Mouse (Mus musculus) CD4-positive naive resting alpha-beta T cell, adult 76 days (primary cell): ENCODE data around the gene Sec63. TPM values are rescaled to one million over a fixed set of nuclear protein-coding genes. Genes with fewer than 3 reads are reported as not detected.

Experiments used
- total RNA-seq: library from RNA; stranded (reverse); gene quantifications from one replicate; pipeline ENCODE4 v1.2.4, GENCODE M21; 2023

Sec63 gene
- 76.4 TPM for total RNA-seq

DNA sequence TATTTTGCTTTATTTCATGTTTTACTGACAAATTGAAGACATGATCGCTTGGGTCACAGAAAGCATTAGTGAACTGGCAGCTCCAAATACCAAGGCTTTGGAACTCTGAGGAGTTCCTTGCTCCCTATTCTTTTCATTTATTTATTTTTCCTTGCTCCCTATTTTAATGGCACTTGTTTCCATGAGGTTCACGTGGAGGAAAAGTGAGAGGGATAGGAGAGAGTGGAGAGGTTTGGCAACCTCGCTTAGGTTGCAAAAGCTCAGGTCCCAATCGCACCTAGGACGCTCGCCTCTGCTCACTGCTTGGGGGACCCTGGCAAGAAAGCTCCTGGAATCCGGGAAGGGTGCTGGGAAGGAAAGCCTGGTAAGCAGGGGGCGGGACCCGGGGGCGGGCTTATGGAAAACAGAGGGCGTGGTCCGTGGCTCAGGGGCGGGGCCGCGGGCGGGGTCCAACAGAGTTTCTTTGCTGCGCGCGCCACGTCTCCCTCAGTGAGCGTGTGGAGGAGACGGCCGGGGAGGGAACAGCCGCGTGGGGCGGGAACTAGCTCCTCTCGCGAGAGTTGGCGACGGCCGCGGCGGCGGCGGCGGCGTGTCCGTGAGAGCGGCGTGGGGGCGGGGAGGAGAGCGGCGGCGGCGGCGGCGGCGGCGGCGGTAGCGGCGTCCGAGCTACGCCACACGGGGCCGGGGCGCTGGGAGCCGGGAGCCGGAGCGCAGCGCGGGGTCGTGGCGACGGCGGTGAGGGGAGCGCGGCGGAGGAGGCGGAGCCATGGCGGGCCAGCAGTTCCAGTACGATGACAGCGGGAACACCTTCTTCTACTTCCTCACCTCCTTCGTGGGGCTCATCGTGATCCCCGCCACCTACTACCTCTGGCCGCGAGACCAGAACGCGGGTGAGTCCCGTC lies at the start of gene Sec63:
Sec63 (plus strand) TSS at position 498 of the 902 bp plus-strand sequence.

GRCm38 (mm10) chr10:42860159-42860911 lies 99.0 kb downstream of the Sec63 start, which contains the start of gene Scml4:
Gene Scml4, plus strand, starts transcription at chr10:42860370.

Other genes with a start within 250 kb of the Sec63 start
- not detected for gene Nr2e1, start 177.9 kb upstream of the Sec63 start, total RNA-seq
- 30.7 TPM for gene Ostm1, start 177.7 kb upstream of the Sec63 start, total RNA-seq
- 207 TPM for gene Scml4, start 98.9 kb downstream of the Sec63 start, total RNA-seq